In the genomic region with DNA sequence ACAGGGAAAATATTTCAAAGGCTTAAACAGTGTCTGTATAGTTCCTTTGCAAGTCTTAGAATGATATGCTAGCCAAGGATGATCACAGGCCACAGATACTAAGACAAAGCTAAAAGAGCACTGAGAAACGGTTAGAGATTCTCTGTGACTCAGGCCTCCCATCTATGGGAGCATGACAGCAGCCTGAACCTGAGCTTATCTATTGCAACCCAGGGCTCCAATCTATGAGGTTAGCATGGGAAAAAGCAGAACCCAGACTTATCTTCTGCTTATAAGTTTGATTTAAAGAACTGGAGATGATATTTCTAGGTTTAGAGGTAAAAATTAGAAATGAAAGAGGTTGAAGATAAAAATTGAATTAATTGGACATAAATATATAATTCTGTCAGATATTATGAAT, we compare ENCODE assay signal across 28 mouse cellular contexts.
"Had no signal": no experiment of that assay in that cellular context is flagged by ENCODE, and none has a peak within 500 bp of the region (broad histone marks: within the 10 kb centered on the region; RNA-seq: fewer than 3 reads in every experiment).

No protein-coding gene starts in this region.

- H3K36me3 ChIP-seq: limb, embryonic 10.5 days; limb, embryonic 12.5 days; limb, embryonic 13.5 days; limb, embryonic 15.5 days; liver, embryonic 12.5 days; liver, embryonic 13.5 days; liver, embryonic 15.5 days; lung, embryonic 15.5 days; midbrain, embryonic 10.5 days; midbrain, embryonic 12.5 days; midbrain, embryonic 13.5 days; midbrain, embryonic 15.5 days had no signal

- H3K27ac ChIP-seq: left cerebral cortex, adult 2 months; limb, embryonic 10.5 days; limb, embryonic 12.5 days; limb, embryonic 13.5 days; limb, embryonic 15.5 days; liver, embryonic 12.5 days; liver, embryonic 13.5 days; liver, embryonic 14.5 days; liver, embryonic 15.5 days; lung, embryonic 15.5 days; macrophage; midbrain, embryonic 10.5 days; midbrain, embryonic 12.5 days; midbrain, embryonic 13.5 days; midbrain, embryonic 15.5 days had no signal

- H3K4me1 ChIP-seq: limb, embryonic 10.5 days; limb, embryonic 12.5 days; limb, embryonic 13.5 days; limb, embryonic 15.5 days; liver, embryonic 12.5 days; liver, embryonic 13.5 days; liver, embryonic 15.5 days; lung, embryonic 15.5 days; megakaryocyte, embryonic 14.5 days; midbrain, embryonic 10.5 days; midbrain, embryonic 12.5 days; midbrain, embryonic 13.5 days; midbrain, embryonic 15.5 days had no signal

- H3K9me3 ChIP-seq: limb, embryonic 10.5 days; limb, embryonic 12.5 days; limb, embryonic 13.5 days; limb, embryonic 15.5 days; liver, embryonic 12.5 days; liver, embryonic 13.5 days; liver, embryonic 15.5 days; lung, embryonic 15.5 days; megakaryocyte, embryonic 14.5 days; midbrain, embryonic 10.5 days; midbrain, embryonic 12.5 days; midbrain, embryonic 13.5 days; midbrain, embryonic 15.5 days had no signal

- DNase-seq: left cerebral cortex, postnatal 4 days; liver; liver, embryonic 13.5 days; liver, postnatal 0 days; lung, adult 18-20 months; lung, adult 2 months; lung, embryonic 14.5 days; lung, postnatal 10 days; lung, postnatal 14 days; lung, postnatal 36 days; lung, postnatal 4 days; midbrain, embryonic 14.5 days had no signal

- H3K27me3 ChIP-seq: limb, embryonic 12.5 days; limb, embryonic 13.5 days; limb, embryonic 15.5 days; liver, embryonic 12.5 days; liver, embryonic 13.5 days; liver, embryonic 15.5 days; lung, embryonic 15.5 days; megakaryocyte, embryonic 14.5 days; midbrain, embryonic 12.5 days; midbrain, embryonic 13.5 days; midbrain, embryonic 15.5 days had no signal

- H3K9ac ChIP-seq: limb, embryonic 12.5 days; limb, embryonic 13.5 days; limb, embryonic 15.5 days; liver, embryonic 12.5 days; liver, embryonic 13.5 days; liver, embryonic 14.5 days; liver, embryonic 15.5 days; liver, postnatal 0 days; lung, embryonic 14.5 days; lung, embryonic 15.5 days; midbrain, embryonic 12.5 days; midbrain, embryonic 13.5 days; midbrain, embryonic 15.5 days had no signal

- H3K4me3 ChIP-seq: left cerebral cortex, adult 2 months; limb, embryonic 10.5 days; limb, embryonic 12.5 days; limb, embryonic 13.5 days; limb, embryonic 15.5 days; liver, embryonic 12.5 days; liver, embryonic 13.5 days; liver, embryonic 15.5 days; lung, embryonic 15.5 days; megakaryocyte, embryonic 14.5 days; midbrain, embryonic 10.5 days; midbrain, embryonic 12.5 days; midbrain, embryonic 13.5 days; midbrain, embryonic 15.5 days; myocyte had no signal
